Mouse (Mus musculus) intestine, embryonic 14.5 days (tissue): ENCODE measurements around the gene Lsm5. TPM values are rescaled to one million over a fixed set of nuclear protein-coding genes. Genes with fewer than 3 reads are reported as not detected.

ENCODE experiments used
- ATAC-seq: fragments of 200-750 bp; cut with Nextera tagmentation; replicated peaks from 2 replicates; pipeline ENCODE4 v1.8.0; 2017; ENCODE audit warnings: low read depth, moderate number of reproducible peaks, moderate TSS enrichment, moderate library complexity; ENCODE audit not compliant: low FRiP score, low TSS enrichment
- DNase-seq: peaks from one replicate; pipeline ENCODE4 v3.0.0-alpha.2; 2018; ENCODE audit warnings: low spot score
- H3K27ac ChIP-seq: fragments of 300-500 bp; sonication (generic); 2 replicates; pipeline ENCODE4 v1.5.1; 2014; ENCODE audit warnings: low read depth, mild to moderate bottlenecking, control low read depth
- H3K27me3 ChIP-seq: fragments of 300-500 bp; sonication (generic); replicated peaks from 2 replicates; pipeline ENCODE4 v1.6.1; 2014; ENCODE audit warnings: low read length, control low read depth; ENCODE audit not compliant: control insufficient read depth, insufficient read depth
- H3K36me3 ChIP-seq: fragments of 300-500 bp; sonication (generic); 2 replicates; pipeline ENCODE4 v1.6.1; 2014; ENCODE audit warnings: low read length, control low read depth; ENCODE audit not compliant: control insufficient read depth, insufficient read depth
- H3K4me1 ChIP-seq: fragments of 300-500 bp; sonication (generic); replicated peaks from 2 replicates; pipeline ENCODE4 v1.6.1; 2014; ENCODE audit warnings: low read length, control low read depth, mixed read lengths; ENCODE audit not compliant: control insufficient read depth, insufficient read depth
- H3K4me2 ChIP-seq: fragments of 300-500 bp; sonication (generic); 2 replicates; pipeline ENCODE4 v1.6.1; 2014; ENCODE audit warnings: low read length
- H3K4me3 ChIP-seq: fragments of 300-500 bp; sonication (generic); 2 replicates; pipeline ENCODE4 v1.5.1; 2014; ENCODE audit warnings: low read depth, low read length, control low read depth, mixed read lengths
- H3K9ac ChIP-seq: fragments of 300-500 bp; sonication (generic); 2 replicates; pipeline ENCODE4 v1.6.1; 2014; ENCODE audit warnings: mild to moderate bottlenecking, low read length
- H3K9me3 ChIP-seq: fragments of 300-500 bp; sonication (generic); 2 replicates; pipeline ENCODE4 v1.6.1; 2016; ENCODE audit warnings: low read length, control low read depth; ENCODE audit not compliant: control insufficient read depth
- WGBS: fragments of 180-500 bp; shearing (Covaris S2); extraction: QIAGEN DNeasy Blood & Tissue Kit; methylation state at CpG from one replicate; pipeline ENCODE4 v1.1.7; 2014; 5-methylcytosine and 5-hydroxymethylcytosine counted together
- polyA plus RNA-seq: library from polyadenylated mRNA; unstranded; fragments of >200 nt; fragmentation: Nextera tagmentation; extraction: Ambion mirVana; gene quantifications from 2 replicates; pipeline ENCODE4 v1.2.1, GENCODE M21; 2014

Gene Lsm5
- polyA plus RNA-seq, 1 experiment from 2014 or later, result 146 TPM

DNA sequence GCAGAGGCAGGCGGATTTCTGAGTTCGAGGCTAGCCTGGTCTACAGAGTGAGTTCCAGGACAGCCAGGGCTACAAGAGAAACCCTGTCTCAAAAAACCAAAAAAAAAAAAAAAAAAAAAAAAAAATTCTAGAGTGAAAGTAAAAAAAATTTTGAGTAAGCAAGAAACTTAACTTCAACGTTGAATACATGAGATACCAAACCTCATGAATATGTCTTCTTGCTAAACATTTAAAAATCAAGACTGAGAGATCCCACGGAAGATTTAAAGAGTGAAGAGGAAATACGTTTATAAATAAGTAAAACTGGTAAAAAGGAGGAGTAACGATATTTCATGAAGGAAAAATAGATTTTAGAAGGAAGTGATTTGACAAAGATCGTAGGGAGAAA lies 9.7 kb upstream of the Lsm5 start:
- Histone ChIP-seq H3K4me2 (peak overlapping the region; percentile 75), H3K9ac (no peak overlapping the region), H3K4me3 (peak overlapping the region; percentile 81), H3K27me3 (no peaks in the 10 kb centered on the region), H3K27ac (no peak overlapping the region), H3K4me1 (peaks cover 12% of the 10 kb centered on the region), H3K36me3 (no peaks in the 10 kb centered on the region), H3K9me3 (no peaks in the 10 kb centered on the region)
- DNase-seq, result no peak
- ATAC-seq, result no peak
- WGBS, result 47% methylated on average over 7 of the region's 7 CpGs

DNA sequence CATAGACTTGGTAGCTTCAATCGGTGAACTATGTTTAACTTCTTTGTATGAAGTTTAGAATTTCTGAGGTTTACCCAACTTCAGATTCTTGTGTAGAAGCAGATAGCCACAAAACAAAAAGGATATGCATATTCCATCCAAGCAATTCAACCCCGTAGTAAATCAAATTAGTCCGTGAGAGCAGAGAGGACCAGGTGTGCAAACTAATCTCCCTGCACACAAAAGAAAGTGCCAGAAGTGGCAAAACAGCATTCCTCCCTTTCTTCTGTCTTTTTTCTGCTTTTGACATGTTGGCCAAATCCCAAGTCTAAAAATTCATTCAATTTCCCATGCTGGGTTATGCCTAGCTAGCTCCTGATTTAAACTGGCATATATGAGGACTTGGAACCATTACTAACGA lies 12.1 kb downstream of the Lsm5 start:
- no peaks in the 10 kb centered on the region for H3K27me3 ChIP-seq
- no peak overlapping the region for H3K9ac ChIP-seq
- no peaks in the 10 kb centered on the region for H3K4me1 ChIP-seq
- H3K4me2 ChIP-seq, result no peak overlapping the region
- DNase-seq, result no peak
- no peak overlapping the region for H3K27ac ChIP-seq
- no peaks in the 10 kb centered on the region for H3K9me3 ChIP-seq
- WGBS, result 62% methylated on average over 4 of the region's 4 CpGs
- H3K4me3 ChIP-seq, result no peak overlapping the region
- ATAC-seq, result no peak
- no peaks in the 10 kb centered on the region for H3K36me3 ChIP-seq

DNA sequence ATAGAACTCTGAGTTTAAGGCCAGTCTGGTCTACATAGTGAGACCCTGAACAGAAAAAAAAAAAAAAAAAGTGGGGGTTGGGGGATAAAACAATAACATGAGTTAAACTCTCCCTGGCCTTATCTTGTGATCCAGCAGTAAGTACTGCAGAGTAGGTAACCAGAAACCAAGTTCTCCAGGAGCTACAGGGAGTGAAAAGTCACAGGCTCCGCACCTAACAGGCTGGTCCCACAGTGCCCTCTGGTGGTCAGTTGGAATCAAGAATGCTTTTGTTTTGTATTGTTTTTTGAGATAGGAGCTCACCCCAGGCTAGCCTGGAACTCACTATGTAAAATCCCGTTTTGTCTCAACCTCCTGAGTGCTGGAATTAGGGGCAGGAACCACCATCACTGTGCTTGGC lies 13.3 kb downstream of the Lsm5 start:
- Histone ChIP-seq H3K9me3 (no peaks in the 10 kb centered on the region), H3K27me3 (no peaks in the 10 kb centered on the region), H3K27ac (no peak overlapping the region), H3K9ac (no peak overlapping the region), H3K4me2 (no peak overlapping the region), H3K4me1 (no peaks in the 10 kb centered on the region), H3K4me3 (no peak overlapping the region), H3K36me3 (no peaks in the 10 kb centered on the region)
- ATAC-seq (peak; percentile 60; the same call in 1 of the 2 replicates), DNase-seq (peak; percentile 81)
- WGBS, result 12% methylated on average over 2 of the region's 2 CpGs

DNA sequence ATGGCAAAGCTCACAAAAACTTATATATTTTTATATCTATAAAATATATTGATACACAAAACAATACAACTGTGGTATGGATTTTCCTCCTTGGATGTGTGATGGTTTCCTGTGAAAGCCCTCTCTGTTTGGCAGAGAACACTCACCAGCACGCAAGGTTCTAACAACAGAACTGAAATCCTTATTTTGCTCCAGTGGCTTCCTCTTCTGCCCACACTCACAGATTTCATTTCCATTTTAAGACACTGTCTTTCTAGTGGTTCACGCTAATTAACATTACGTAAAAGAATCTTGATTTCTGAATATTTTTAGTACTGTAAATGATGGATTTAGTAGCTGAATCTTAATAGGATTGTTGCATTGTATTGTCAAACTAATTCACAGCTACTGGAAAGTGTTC lies 16.3 kb downstream of the Lsm5 start:
- no peak for DNase-seq
- 89% methylated on average over 3 of the region's 3 CpGs for WGBS
- no peaks in the 10 kb centered on the region for H3K9me3 ChIP-seq
- no peaks in the 10 kb centered on the region for H3K27me3 ChIP-seq
- H3K4me2 ChIP-seq, result no peak overlapping the region
- no peak for ATAC-seq
- no peak overlapping the region for H3K4me3 ChIP-seq
- H3K36me3 ChIP-seq, result no peaks in the 10 kb centered on the region
- no peak overlapping the region for H3K27ac ChIP-seq
- H3K9ac ChIP-seq, result no peak overlapping the region
- H3K4me1 ChIP-seq, result no peaks in the 10 kb centered on the region

DNA sequence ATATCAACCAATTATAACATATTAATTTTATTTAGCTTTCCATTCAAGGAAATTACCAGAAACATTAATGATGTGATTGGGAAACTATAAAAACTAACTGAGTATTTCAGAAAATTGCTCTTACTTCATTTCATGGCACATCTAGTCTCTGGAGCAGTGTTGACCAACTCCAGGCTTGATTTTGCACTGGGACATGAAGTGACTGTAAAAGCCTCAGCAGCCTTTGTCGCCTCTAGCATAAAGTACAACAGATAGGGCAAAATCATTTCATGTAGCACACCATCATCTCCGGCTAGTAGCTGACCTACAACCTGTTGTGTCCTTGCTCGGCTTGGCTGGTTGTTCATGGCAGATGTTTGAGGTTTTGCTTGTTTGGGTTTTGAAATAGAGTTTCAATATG lies 40.1 kb downstream of the Lsm5 start:
- Histone ChIP-seq H3K4me2 (no peak overlapping the region), H3K9me3 (no peaks in the 10 kb centered on the region), H3K36me3 (no peaks in the 10 kb centered on the region), H3K27ac (no peak overlapping the region), H3K27me3 (no peaks in the 10 kb centered on the region), H3K4me3 (no peak overlapping the region), H3K9ac (no peak overlapping the region), H3K4me1 (no peaks in the 10 kb centered on the region)
- 79% methylated on average over 3 of the region's 3 CpGs for WGBS
- DNase-seq (no peak), ATAC-seq (no peak)

DNA sequence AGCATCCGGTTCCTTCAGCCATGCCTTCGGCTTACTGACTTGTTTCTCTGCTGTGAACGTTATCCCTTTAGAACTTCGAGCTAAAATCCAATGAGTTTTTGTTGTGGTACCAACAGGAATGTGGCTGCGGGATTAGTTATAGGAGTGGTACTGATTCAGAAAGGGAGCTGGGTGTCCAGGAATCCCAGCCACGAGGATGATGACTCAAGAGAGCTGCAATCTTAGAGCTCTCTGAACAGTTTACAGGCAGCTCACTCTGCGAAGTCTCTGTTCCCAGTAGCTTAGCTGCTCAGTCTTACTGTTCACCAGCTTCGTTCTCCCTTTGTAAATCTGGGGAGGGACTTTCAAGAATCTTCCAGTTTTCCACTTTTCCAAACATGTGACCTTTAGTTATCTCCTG lies 49.1 kb downstream of the Lsm5 start:
- WGBS, result 81% methylated on average over 8 of the region's 8 CpGs
- no peak overlapping the region for H3K4me3 ChIP-seq
- ATAC-seq, result no peak

DNA sequence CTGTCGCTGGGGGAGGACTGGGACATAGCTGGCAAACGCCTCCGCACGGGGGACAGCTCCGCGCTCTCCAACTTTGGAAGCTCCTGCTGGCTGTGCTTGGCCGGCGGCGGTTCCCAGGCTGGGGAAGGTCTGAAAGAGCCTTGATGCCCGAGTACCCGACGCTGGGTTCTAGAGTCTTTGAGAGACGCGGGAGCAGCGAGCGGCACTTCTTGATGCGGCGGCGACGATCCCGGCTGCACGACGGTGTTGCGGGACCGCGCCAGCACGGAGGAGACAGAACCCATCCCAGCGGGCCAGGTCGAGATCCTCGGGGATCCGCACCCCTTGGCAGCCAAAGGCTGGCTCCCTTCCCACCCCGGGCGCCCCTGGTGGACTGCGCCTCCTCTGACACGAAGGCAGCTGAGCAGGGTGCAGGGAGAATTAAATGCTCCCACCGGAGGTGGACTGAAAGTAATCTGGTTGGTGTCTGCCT lies 52.4 kb downstream of the Lsm5 start:
- H3K27me3 ChIP-seq, result peaks cover 18% of the 10 kb centered on the region; the same call in 1 of the 2 replicates
- H3K4me2 ChIP-seq, result peak overlapping the region; percentile 84
- under 1% methylated on average over 36 of the region's 36 CpGs for WGBS
- peak; percentile 74 for DNase-seq
- H3K4me1 ChIP-seq, result no peaks in the 10 kb centered on the region; the same call in 1 of the 2 replicates
- no peak overlapping the region for H3K27ac ChIP-seq
- no peaks in the 10 kb centered on the region for H3K36me3 ChIP-seq
- H3K9me3 ChIP-seq, result no peaks in the 10 kb centered on the region
- H3K4me3 ChIP-seq, result peak overlapping the region; percentile 35
- ATAC-seq, result peak; percentile 55; the same call in 1 of the 2 replicates
- peak overlapping the region; percentile 40 for H3K9ac ChIP-seq

More for the DNA sequence above, 49.1 kb downstream of the Lsm5 start:
- H3K27ac ChIP-seq, result no peak overlapping the region
- no peak for DNase-seq
- H3K4me2 ChIP-seq, result no peak overlapping the region
- H3K9me3 ChIP-seq, result no peaks in the 10 kb centered on the region
- no peaks in the 10 kb centered on the region for H3K36me3 ChIP-seq
- peaks cover 18% of the 10 kb centered on the region; the same call in 1 of the 2 replicates for H3K27me3 ChIP-seq
- no peaks in the 10 kb centered on the region; the same call in 1 of the 2 replicates for H3K4me1 ChIP-seq
- H3K9ac ChIP-seq, result no peak overlapping the region

Other genes starting within 250 kb of the Lsm5 start
- gene Pde1c, start 135.6 kb downstream of the Lsm5 start, polyA plus RNA-seq, result 2.1 and 2.2 TPM in 2 replicates
- gene Avl9, start 10.2 kb upstream of the Lsm5 start, polyA plus RNA-seq, result 18.2 and 18.8 TPM in 2 replicates
- gene Kbtbd2, start 93.1 kb upstream of the Lsm5 start, polyA plus RNA-seq, result 24.5 and 30.4 TPM in 2 replicates
- 111 and 113 TPM in 2 replicates for gene Fkbp9, start 127.3 kb upstream of the Lsm5 start, polyA plus RNA-seq
- 63.7 and 69.1 TPM in 2 replicates for gene Nt5c3, start 219.2 kb upstream of the Lsm5 start, polyA plus RNA-seq
- 0.17 and 0.31 TPM in 2 replicates for gene Vmn1r4, start 219.3 kb upstream of the Lsm5 start, polyA plus RNA-seq